In genomic region chr12:40447561-40448355, GRCm38 (mm10) we compare ENCODE assay signal across 8 mouse cellular contexts. TPM values are rescaled to one million over a fixed set of nuclear protein-coding genes. Genes with fewer than 3 reads are reported as not detected.
DNase-seq lines count a peak whose midpoint lies in the region; ATAC-seq and TF ChIP-seq lines count a peak whose summit lies in the region.

No protein-coding gene starts in this region.

- peak overlapping the region; percentile 73 for H3K4me3 ChIP-seq in heart, embryonic 12.5 days
- H3K4me3 ChIP-seq in embryonic facial prominence, embryonic 13.5 days = peak overlapping the region; percentile 84
- H3K4me3 ChIP-seq in intestine, postnatal 0 days (ENCODE audit: low read depth, low read length) = peak overlapping the region; percentile 98

- peaks cover 11% of the 10 kb centered on the region for H3K4me1 ChIP-seq in heart, embryonic 12.5 days (replicated peaks)
- peaks cover 19% of the 10 kb centered on the region for H3K4me1 ChIP-seq in embryonic facial prominence, embryonic 13.5 days
- no peaks in the 10 kb centered on the region for H3K4me1 ChIP-seq in intestine, postnatal 0 days (replicated peaks; ENCODE audit: control insufficient read depth, insufficient read depth, low read length)

- TF ChIP-seq CTCF in intestine, postnatal 0 days (IDR thresholded peaks at IDR 0.05; ENCODE audit: low read depth) = no peak

- no peaks in the 10 kb centered on the region for H3K9me3 ChIP-seq in heart, embryonic 12.5 days (replicated peaks)
- H3K9me3 ChIP-seq in embryonic facial prominence, embryonic 13.5 days = no peaks in the 10 kb centered on the region
- H3K9me3 ChIP-seq in intestine, postnatal 0 days (ENCODE audit: control insufficient read depth) = no peaks in the 10 kb centered on the region

- peak overlapping the region; percentile 96 for H3K4me2 ChIP-seq in heart, embryonic 12.5 days
- peak overlapping the region; percentile 90 for H3K4me2 ChIP-seq in embryonic facial prominence, embryonic 13.5 days
- peak overlapping the region; percentile 94 for H3K4me2 ChIP-seq in intestine, postnatal 0 days (replicated peaks; ENCODE audit: low read depth)

- ATAC-seq in heart, embryonic 12.5 days (ENCODE audit: insufficient number of reproducible peaks, low FRiP score) = no peak
- ATAC-seq in embryonic facial prominence, embryonic 13.5 days (ENCODE audit: insufficient number of reproducible peaks, insufficient read depth, low FRiP score, low TSS enrichment, low read depth) = no peak
- ATAC-seq in intestine, postnatal 0 days = no peak

- no peak for DNase-seq in heart, adult 8-10 months (ENCODE audit: low spot score)
- DNase-seq in naive thymus-derived CD4-positive, alpha-beta T cell, adult 2 months (ENCODE audit: low read depth) = peak; percentile 27
- DNase-seq in adrenal gland, postnatal 36 days = no peak
- DNase-seq in right cerebral cortex, postnatal 14 days = no peak
- no peak for DNase-seq in spleen, adult 18-20 months

- H3K27me3 ChIP-seq in heart, embryonic 12.5 days (replicated peaks) = no peaks in the 10 kb centered on the region
- no peaks in the 10 kb centered on the region for H3K27me3 ChIP-seq in embryonic facial prominence, embryonic 13.5 days
- no peaks in the 10 kb centered on the region for H3K27me3 ChIP-seq in intestine, postnatal 0 days (replicated peaks; ENCODE audit: control insufficient read depth, insufficient read depth, low read length)

- WGBS in heart, embryonic 12.5 days = 10% methylated on average over 10 of the region's 10 CpGs
- 17% methylated on average over 10 of the region's 10 CpGs for WGBS in embryonic facial prominence, embryonic 13.5 days
- WGBS in intestine, postnatal 0 days = 28% methylated on average over 10 of the region's 10 CpGs

- H3K9ac ChIP-seq in heart, embryonic 12.5 days = 0 out of 2 replicates have a peak overlapping the region, but pooled peaks have one; percentile 54
- peak overlapping the region; percentile 89 for H3K9ac ChIP-seq in embryonic facial prominence, embryonic 13.5 days
- no peak overlapping the region for H3K9ac ChIP-seq in intestine, postnatal 0 days (ENCODE audit: low read depth, low read length)

- H3K36me3 ChIP-seq in heart, embryonic 12.5 days = no peaks in the 10 kb centered on the region
- H3K36me3 ChIP-seq in embryonic facial prominence, embryonic 13.5 days = no peaks in the 10 kb centered on the region
- no peaks in the 10 kb centered on the region for H3K36me3 ChIP-seq in intestine, postnatal 0 days (ENCODE audit: control insufficient read depth, insufficient read depth)

- no peak overlapping the region for H3K27ac ChIP-seq in heart, embryonic 12.5 days (ENCODE audit: poor library complexity, severe bottlenecking)
- no peak overlapping the region for H3K27ac ChIP-seq in embryonic facial prominence, embryonic 13.5 days
- no peak overlapping the region for H3K27ac ChIP-seq in intestine, postnatal 0 days (ENCODE audit: low read depth, low read length)

RNA-seq across cellular contexts. Expression of gene Dock4, which starts 2.0 kb away (rescaled TPM):
- polyA plus RNA-seq in heart, embryonic 12.5 days (2016; fragmentation: Nextera tagmentation; extraction: Ambion mirVana) = 7.3 and 10.1 TPM in 2 replicates
- 10 to 100 TPM in 3 of 4 experiments, 1 to 10 TPM in 1; 9.1 to 11.4 (median 10.9) TPM for total RNA-seq in heart, adult 8-10 months (2022)
- polyA plus RNA-seq in embryonic facial prominence, embryonic 13.5 days (2015; fragmentation: Nextera tagmentation; extraction: Ambion mirVana) = 19.2 and 19.9 TPM in 2 replicates
- 1.8 and 2.6 TPM in 2 replicates for polyA plus RNA-seq in intestine, postnatal 0 days (2015; fragmentation: Nextera tagmentation; extraction: Ambion mirVana)
- total RNA-seq in adrenal gland, postnatal 36 days (2021) = 10 to 100 TPM; 13.5 to 18.0 TPM

RNA-seq across cellular contexts. Expression of gene Zfp277, which starts 2.1 kb away (rescaled TPM):
- 25.6 and 30.2 TPM in 2 replicates for polyA plus RNA-seq in heart, embryonic 12.5 days (2016; fragmentation: Nextera tagmentation; extraction: Ambion mirVana)
- 10 to 100 TPM; 10.3 to 12.3 (median 11.0) TPM for total RNA-seq in heart, adult 8-10 months (2022)
- polyA plus RNA-seq in embryonic facial prominence, embryonic 13.5 days (2015; fragmentation: Nextera tagmentation; extraction: Ambion mirVana) = 37.9 and 39.3 TPM in 2 replicates
- 19.5 and 19.9 TPM in 2 replicates for polyA plus RNA-seq in intestine, postnatal 0 days (2015; fragmentation: Nextera tagmentation; extraction: Ambion mirVana)
- 10 to 100 TPM; 13.2 to 20.4 TPM for total RNA-seq in adrenal gland, postnatal 36 days (2021)
